Mouse (Mus musculus): ENCODE measurements around the gene Chrd. TPM values are rescaled to one million over a fixed set of nuclear protein-coding genes. Genes with fewer than 3 reads are reported as not detected.
A peak's percentile ranks its signal among the peaks of the same experiment; 100 is the strongest.

The Chrd gene
- total and polyA plus RNA-seq, 3 experiments: 0.05 TPM; not detected in 2

DNA sequence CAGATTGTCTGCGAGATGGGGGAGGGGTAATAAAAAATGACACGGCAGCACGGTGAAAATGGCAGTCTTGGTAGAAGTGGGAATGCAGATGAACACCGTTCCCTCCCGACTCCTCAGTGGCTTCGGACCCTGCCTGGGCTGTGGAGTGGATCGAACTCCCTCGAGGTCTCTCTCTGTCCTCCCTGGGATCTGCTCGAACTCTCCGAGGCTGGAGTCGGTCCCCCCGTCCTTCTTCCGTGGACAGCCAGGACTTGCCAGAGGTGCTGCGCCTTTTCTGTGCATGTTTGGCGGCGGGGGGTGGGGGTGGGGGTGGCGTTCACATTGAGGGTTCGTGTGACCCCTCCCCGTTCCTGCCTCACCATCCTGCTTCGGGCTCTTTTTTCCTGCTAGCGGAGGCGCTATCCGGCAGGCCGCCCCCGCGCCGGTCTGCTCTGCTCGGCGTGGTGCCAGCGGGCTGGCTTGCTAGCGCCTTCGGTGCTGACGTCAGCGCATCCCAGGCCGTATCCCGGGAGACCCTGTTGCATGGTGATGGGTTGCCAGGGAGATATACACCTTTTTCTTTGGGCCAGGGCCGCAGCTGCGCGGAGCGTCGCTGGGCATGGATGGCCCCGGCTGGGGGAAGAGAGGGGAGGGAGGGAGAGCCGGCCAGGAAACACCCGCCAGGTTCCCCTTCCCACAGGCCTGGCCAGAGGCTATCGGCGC, 37.2 kb upstream of the Chrd start:
- DNase-seq (ENCODE audit: low spot score): no peak
- Histone ChIP-seq H3K27me3 (ENCODE audit: insufficient read depth, low read length) (no peaks in the 10 kb centered on the region), H3K4me1 (ENCODE audit: insufficient read depth, low read depth, low read length) (peaks cover 59% of the 10 kb centered on the region), H3K4me3 (ENCODE audit: low read depth, low read length) (no peak overlapping the region), H3K9me3 (replicated peaks) (no peaks in the 10 kb centered on the region), H3K36me3 (replicated peaks) (peaks cover 63% of the 10 kb centered on the region)
- ATAC-seq (ENCODE audit: extremely low read depth, insufficient number of reproducible peaks, low FRiP score, poor library complexity, severe bottlenecking): no peak
- no peak for TF ChIP-seq GATA2 (IDR thresholded peaks at IDR 0.05; ENCODE audit: borderline replicate concordance, low read depth, low read length)
- no peak for TF ChIP-seq POLR2AphosphoS5 (IDR thresholded peaks at IDR 0.05; ENCODE audit: insufficient replicate concordance, low read depth, low read length)
- TF ChIP-seq GATA1 (IDR thresholded peaks at IDR 0.05; ENCODE audit: borderline replicate concordance, low read length): no peak
- TF ChIP-seq CTCF (IDR thresholded peaks at IDR 0.05; ENCODE audit: low read depth, low read length): no peak
- no peak for TF ChIP-seq TAL1 (conservative IDR thresholded peaks at IDR 0.05; ENCODE audit: low read depth, low read length)

DNA sequence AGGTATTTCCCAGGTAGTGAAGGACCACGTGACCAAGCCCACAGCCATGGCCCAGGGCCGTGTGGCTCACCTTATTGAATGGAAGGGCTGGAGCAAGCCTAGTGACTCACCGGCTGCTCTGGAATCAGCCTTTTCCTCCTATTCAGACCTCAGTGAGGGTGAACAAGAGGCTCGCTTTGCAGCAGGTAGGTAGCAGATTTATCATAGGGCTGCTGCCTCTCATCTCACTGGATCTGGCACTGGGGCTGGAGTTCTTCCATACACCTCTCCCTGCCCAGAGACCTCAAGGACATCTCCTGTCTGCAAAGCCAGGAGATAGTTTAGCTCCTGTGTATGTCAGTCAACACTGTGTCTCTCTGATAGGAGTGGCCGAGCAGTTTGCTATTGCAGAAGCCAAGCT, 33.7 kb upstream of the Chrd start:
- H3K27me3 ChIP-seq (ENCODE audit: insufficient read depth, low read length): no peaks in the 10 kb centered on the region
- peaks cover 64% of the 10 kb centered on the region for H3K36me3 ChIP-seq (replicated peaks)
- TF ChIP-seq GATA1 (IDR thresholded peaks at IDR 0.05; ENCODE audit: borderline replicate concordance, low read length) (no peak), TAL1 (conservative IDR thresholded peaks at IDR 0.05; ENCODE audit: low read depth, low read length) (no peak), POLR2AphosphoS5 (IDR thresholded peaks at IDR 0.05; ENCODE audit: insufficient replicate concordance, low read depth, low read length) (no peak), CTCF (IDR thresholded peaks at IDR 0.05; ENCODE audit: low read depth, low read length) (no peak), GATA2 (IDR thresholded peaks at IDR 0.05; ENCODE audit: borderline replicate concordance, low read depth, low read length) (no peak)
- H3K4me1 ChIP-seq (ENCODE audit: insufficient read depth, low read depth, low read length): peaks cover 55% of the 10 kb centered on the region
- DNase-seq (ENCODE audit: low spot score): no peak
- H3K4me3 ChIP-seq (ENCODE audit: low read depth, low read length): no peak overlapping the region
- ATAC-seq (ENCODE audit: extremely low read depth, insufficient number of reproducible peaks, low FRiP score, poor library complexity, severe bottlenecking): no peak
- no peaks in the 10 kb centered on the region for H3K9me3 ChIP-seq (replicated peaks)

DNA sequence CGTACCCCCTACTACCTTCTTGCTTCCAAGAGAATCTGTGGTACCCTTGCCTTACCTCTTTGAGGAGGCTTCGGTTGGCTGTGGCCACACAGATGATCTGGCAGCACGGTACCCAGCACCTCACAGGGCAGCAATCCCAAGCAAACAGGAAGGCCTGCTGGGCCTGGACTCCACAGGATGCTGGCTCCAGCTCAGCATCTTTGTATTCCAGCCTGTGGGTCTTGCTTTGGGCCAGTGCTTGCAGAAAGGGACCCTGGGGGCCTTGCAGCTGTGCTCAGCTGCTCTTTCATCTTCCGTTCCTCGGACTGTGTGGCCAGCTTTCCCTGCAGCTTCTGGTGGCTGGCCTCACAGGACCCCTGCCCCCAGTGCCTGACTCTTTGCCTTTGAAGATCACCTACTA, 32.9 kb upstream of the Chrd start:
- H3K4me3 ChIP-seq (ENCODE audit: low read depth, low read length): no peak overlapping the region

DNA sequence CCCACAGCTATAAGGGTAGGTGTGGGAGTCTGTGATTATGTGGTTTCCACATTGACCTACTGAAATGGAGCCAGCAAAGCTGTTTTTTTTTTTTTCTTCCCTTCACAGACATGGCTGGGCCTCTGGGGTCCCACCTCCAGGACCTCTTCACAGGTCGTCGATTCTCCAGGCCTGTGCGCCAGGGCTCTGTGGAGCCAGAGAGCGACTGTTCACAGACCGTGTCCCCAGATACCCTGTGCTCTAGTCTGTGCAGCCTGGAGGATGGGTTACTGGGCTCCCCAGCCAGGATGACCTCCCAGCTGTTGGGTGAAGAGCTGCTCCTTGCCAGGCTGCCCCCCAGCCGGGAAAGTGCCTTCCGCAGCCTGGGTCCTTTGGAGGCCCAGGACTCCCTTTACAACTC, 31.6 kb upstream of the Chrd start:
- TF ChIP-seq CTCF (IDR thresholded peaks at IDR 0.05; ENCODE audit: low read depth, low read length) (no peak), POLR2AphosphoS5 (IDR thresholded peaks at IDR 0.05; ENCODE audit: insufficient replicate concordance, low read depth, low read length) (no peak), TAL1 (conservative IDR thresholded peaks at IDR 0.05; ENCODE audit: low read depth, low read length) (no peak), GATA1 (IDR thresholded peaks at IDR 0.05; ENCODE audit: borderline replicate concordance, low read length) (no peak), GATA2 (IDR thresholded peaks at IDR 0.05; ENCODE audit: borderline replicate concordance, low read depth, low read length) (no peak)
- H3K9me3 ChIP-seq (replicated peaks): no peaks in the 10 kb centered on the region
- H3K27me3 ChIP-seq (ENCODE audit: insufficient read depth, low read length): no peaks in the 10 kb centered on the region
- H3K36me3 ChIP-seq (replicated peaks): peaks cover 68% of the 10 kb centered on the region
- H3K4me1 ChIP-seq (ENCODE audit: insufficient read depth, low read depth, low read length): peaks cover 58% of the 10 kb centered on the region
- DNase-seq (ENCODE audit: low spot score) (no peak), ATAC-seq (ENCODE audit: extremely low read depth, insufficient number of reproducible peaks, low FRiP score, poor library complexity, severe bottlenecking) (no peak)
- H3K4me3 ChIP-seq (ENCODE audit: low read depth, low read length): peak overlapping the region; percentile 42; the same call in 1 of the 2 replicates

More for the DNA sequence above, 32.9 kb upstream of the Chrd start:
- Histone ChIP-seq H3K27me3 (ENCODE audit: insufficient read depth, low read length) (no peaks in the 10 kb centered on the region), H3K4me1 (ENCODE audit: insufficient read depth, low read depth, low read length) (peaks cover 55% of the 10 kb centered on the region), H3K36me3 (replicated peaks) (peaks cover 67% of the 10 kb centered on the region), H3K9me3 (replicated peaks) (no peaks in the 10 kb centered on the region)
- TF ChIP-seq GATA2 (IDR thresholded peaks at IDR 0.05; ENCODE audit: borderline replicate concordance, low read depth, low read length) (no peak), CTCF (IDR thresholded peaks at IDR 0.05; ENCODE audit: low read depth, low read length) (no peak), TAL1 (conservative IDR thresholded peaks at IDR 0.05; ENCODE audit: low read depth, low read length) (no peak), POLR2AphosphoS5 (IDR thresholded peaks at IDR 0.05; ENCODE audit: insufficient replicate concordance, low read depth, low read length) (no peak), GATA1 (IDR thresholded peaks at IDR 0.05; ENCODE audit: borderline replicate concordance, low read length) (no peak)
- DNase-seq (ENCODE audit: low spot score) (no peak), ATAC-seq (ENCODE audit: extremely low read depth, insufficient number of reproducible peaks, low FRiP score, poor library complexity, severe bottlenecking) (no peak)

DNA sequence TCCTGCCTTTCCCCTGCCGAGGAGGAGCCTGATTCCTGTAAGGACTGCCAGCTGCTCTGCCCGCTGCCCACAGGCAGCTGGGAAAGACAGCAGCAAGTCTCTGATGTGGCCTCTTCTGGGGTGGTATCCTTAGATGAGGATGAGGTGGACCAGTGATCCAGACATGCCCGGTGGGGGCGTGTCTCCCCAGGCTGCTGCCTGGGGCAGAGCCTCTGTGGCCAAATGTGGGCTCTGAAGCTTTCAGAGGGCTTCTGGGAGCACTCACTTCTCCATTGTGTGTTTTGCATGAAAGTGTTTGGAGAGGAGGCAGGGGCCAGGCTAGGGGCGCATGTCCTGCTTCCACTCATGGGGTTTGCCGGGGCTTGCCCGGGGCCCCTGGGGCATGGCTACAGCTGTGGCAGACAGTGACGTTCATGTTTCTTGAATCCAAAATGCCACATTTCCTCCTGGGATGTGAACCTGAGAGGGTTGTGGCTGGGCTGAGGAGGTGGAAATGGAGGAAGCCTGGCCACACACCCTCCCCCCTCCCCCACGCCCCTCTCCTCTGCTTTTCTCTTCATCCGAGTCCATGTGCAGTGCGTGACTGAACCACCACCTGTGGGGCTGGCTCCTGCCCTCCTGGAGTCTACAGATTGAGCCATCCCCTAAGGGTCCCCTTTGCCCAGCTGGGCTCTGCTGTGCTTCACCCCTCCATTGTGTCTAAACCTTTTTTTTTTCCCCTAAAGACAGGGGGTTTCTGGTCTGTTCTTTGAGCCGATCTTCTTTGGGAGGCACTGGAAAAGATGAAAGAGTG, 31.0 kb upstream of the Chrd start:
- Histone ChIP-seq H3K27me3 (ENCODE audit: insufficient read depth, low read length) (no peaks in the 10 kb centered on the region), H3K36me3 (replicated peaks) (peaks cover 72% of the 10 kb centered on the region), H3K4me3 (ENCODE audit: low read depth, low read length) (peak overlapping the region; percentile 42; the same call in 1 of the 2 replicates), H3K4me1 (ENCODE audit: insufficient read depth, low read depth, low read length) (peaks cover 64% of the 10 kb centered on the region), H3K9me3 (replicated peaks) (no peaks in the 10 kb centered on the region)
- ATAC-seq (ENCODE audit: extremely low read depth, insufficient number of reproducible peaks, low FRiP score, poor library complexity, severe bottlenecking): no peak
- no peak for TF ChIP-seq GATA1 (IDR thresholded peaks at IDR 0.05; ENCODE audit: borderline replicate concordance, low read length)
- no peak for TF ChIP-seq POLR2AphosphoS5 (IDR thresholded peaks at IDR 0.05; ENCODE audit: insufficient replicate concordance, low read depth, low read length)
- no peak for TF ChIP-seq CTCF (IDR thresholded peaks at IDR 0.05; ENCODE audit: low read depth, low read length)
- no peak for TF ChIP-seq TAL1 (conservative IDR thresholded peaks at IDR 0.05; ENCODE audit: low read depth, low read length)
- no peak for TF ChIP-seq GATA2 (IDR thresholded peaks at IDR 0.05; ENCODE audit: borderline replicate concordance, low read depth, low read length)
- DNase-seq (ENCODE audit: low spot score): no peak

DNA sequence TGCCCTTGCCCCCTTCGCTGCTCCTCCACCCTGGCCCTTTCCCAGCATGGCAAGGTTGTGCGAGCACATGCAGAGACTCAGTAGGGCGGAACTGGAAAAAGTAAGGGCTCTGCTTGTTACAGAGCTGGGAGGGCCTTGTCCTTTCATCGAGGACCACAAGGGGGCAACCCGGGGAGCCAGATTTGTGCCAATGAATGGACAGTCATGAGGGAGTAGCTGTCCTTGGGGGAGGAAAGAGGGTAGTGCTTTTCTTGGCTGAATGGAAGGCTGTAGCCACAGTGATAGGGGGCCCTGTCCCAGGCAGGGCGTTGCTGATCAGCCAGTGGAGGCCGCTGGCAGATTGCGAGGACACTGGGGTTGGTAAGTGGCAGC, 30.4 kb upstream of the Chrd start:
- no peak for TF ChIP-seq POLR2AphosphoS5 (IDR thresholded peaks at IDR 0.05; ENCODE audit: insufficient replicate concordance, low read depth, low read length)
- no peak for TF ChIP-seq GATA2 (IDR thresholded peaks at IDR 0.05; ENCODE audit: borderline replicate concordance, low read depth, low read length)
- no peak for TF ChIP-seq TAL1 (conservative IDR thresholded peaks at IDR 0.05; ENCODE audit: low read depth, low read length)
- TF ChIP-seq GATA1 (IDR thresholded peaks at IDR 0.05; ENCODE audit: borderline replicate concordance, low read length): no peak
- peak; percentile 83 for TF ChIP-seq CTCF (IDR thresholded peaks at IDR 0.05; ENCODE audit: low read depth, low read length)
- Histone ChIP-seq H3K4me1 (ENCODE audit: insufficient read depth, low read depth, low read length) (peaks cover 70% of the 10 kb centered on the region), H3K9me3 (replicated peaks) (no peaks in the 10 kb centered on the region), H3K36me3 (replicated peaks) (peaks cover 78% of the 10 kb centered on the region), H3K27me3 (ENCODE audit: insufficient read depth, low read length) (no peaks in the 10 kb centered on the region), H3K4me3 (ENCODE audit: low read depth, low read length) (peak overlapping the region; percentile 42; the same call in 1 of the 2 replicates)
- ATAC-seq (ENCODE audit: extremely low read depth, insufficient number of reproducible peaks, low FRiP score, poor library complexity, severe bottlenecking): peak; percentile 56
- DNase-seq (ENCODE audit: low spot score): peak; percentile 79

Measured in G1E (cell line).